Mouse (Mus musculus) embryonic fibroblast, embryonic 13.5 days (primary cell): ENCODE measurements at regions not wholly inside any gene's neighbourhood (a gene's known extent, or its start where the extent isn't known, plus 50 kb on each side); places are given as distances from the start of the nearest gene placed in this dataset.

Source experiments
- H3K27ac ChIP-seq: 2 replicates; pipeline ENCODE4 v1.5.1; 2012; ENCODE audit warnings: low read length, control low read depth, inconsistent platforms; ENCODE audit not compliant: insufficient read depth
- H3K4me1 ChIP-seq: 2 replicates; pipeline ENCODE4 v1.6.1; 2011; ENCODE audit warnings: low read length; ENCODE audit not compliant: control insufficient read depth, insufficient read depth
- H3K4me3 ChIP-seq: 2 replicates; pipeline ENCODE4 v1.5.1; 2011; ENCODE audit warnings: mild to moderate bottlenecking, control low read depth, low read length; ENCODE audit not compliant: insufficient read depth
- CTCF ChIP-seq: IDR thresholded peaks from 2 replicates; pipeline ENCODE4 v1.5.1; 2011; ENCODE audit warnings: mild to moderate bottlenecking, control low read depth, low read length, moderate library complexity, borderline replicate concordance; ENCODE audit not compliant: insufficient read depth
- POLR2A ChIP-seq: IDR thresholded peaks from 2 replicates; pipeline ENCODE4 v1.6.1; 2011; ENCODE audit warnings: low read depth, mild to moderate bottlenecking, control low read depth, low read length, moderate library complexity

GRCm38 (mm10) chr8:113364181-113364580 is 271.2 kb upstream of the Mon1b start:
- no peak for TF ChIP-seq POLR2A
- TF ChIP-seq CTCF: no peak
- Histone ChIP-seq H3K27ac (no peak overlapping the region), H3K4me1 (no peaks in the 10 kb centered on the region), H3K4me3 (no peak overlapping the region)

DNA sequence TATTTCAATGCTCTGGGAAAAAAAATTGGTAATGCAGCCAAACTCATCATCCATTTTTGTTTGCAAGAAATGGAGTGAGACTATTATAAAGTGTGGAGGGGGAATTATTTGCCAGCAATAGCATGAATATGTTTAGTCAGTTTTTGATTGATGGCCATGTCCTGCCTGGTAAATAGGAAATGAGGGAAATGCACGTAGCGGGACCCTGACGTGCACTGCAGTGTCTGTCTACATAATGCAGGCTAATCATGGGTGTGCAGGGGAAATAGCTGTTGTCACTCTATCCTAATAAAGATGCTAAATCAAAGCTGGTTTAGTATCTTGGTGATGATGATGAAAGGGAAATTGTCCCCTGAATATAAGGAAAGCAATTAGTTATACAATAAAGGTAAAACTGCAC is 251.9 kb upstream of the Mon1b start:
- no peak overlapping the region for H3K27ac ChIP-seq
- H3K4me3 ChIP-seq: no peak overlapping the region
- TF ChIP-seq CTCF (no peak), POLR2A (no peak)
- H3K4me1 ChIP-seq: no peaks in the 10 kb centered on the region

DNA sequence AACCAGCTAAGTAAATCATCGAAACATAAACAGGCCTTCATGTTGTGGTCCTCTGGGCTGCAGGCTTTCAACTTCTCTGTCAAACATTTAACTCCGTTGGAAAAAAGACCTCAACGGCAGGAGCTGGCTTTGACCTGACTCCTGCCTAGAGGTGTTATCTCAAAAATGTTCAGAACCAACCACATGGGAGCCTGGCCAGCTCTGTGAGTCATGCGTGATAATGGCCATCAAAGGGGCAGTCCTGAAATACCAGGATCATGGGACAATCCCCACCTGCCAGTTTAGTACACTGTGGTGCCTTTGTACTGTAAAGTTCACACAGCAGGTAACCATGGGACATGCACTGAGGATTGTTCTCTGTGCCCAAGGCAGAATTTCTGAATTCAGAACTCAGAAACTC is 251.4 kb upstream of the Mon1b start:
- Histone ChIP-seq H3K4me3 (no peak overlapping the region), H3K27ac (no peak overlapping the region), H3K4me1 (no peaks in the 10 kb centered on the region)
- no peak for TF ChIP-seq CTCF
- TF ChIP-seq POLR2A: no peak

DNA sequence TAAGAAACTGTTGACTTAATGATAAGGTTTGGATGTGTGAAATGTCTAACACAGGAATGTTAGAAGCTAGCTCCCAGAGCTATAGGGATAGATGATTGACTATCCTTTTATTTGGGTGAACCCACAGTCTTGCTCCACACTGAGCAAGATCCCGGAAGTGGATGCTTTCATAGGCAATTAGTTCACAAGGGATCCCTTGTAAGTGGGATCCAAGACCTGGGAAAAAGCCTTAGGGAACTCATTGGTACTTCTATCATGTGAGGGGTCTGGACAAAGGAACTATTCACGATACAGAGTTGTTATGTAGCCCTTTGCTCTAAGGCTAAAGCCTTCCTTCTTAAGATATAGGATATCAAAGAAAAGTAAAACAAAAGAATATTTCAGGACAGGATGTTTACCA is 245.9 kb upstream of the Mon1b start:
- Histone ChIP-seq H3K4me3 (no peak overlapping the region), H3K4me1 (no peaks in the 10 kb centered on the region), H3K27ac (no peak overlapping the region)
- TF ChIP-seq POLR2A (no peak), CTCF (no peak)

DNA sequence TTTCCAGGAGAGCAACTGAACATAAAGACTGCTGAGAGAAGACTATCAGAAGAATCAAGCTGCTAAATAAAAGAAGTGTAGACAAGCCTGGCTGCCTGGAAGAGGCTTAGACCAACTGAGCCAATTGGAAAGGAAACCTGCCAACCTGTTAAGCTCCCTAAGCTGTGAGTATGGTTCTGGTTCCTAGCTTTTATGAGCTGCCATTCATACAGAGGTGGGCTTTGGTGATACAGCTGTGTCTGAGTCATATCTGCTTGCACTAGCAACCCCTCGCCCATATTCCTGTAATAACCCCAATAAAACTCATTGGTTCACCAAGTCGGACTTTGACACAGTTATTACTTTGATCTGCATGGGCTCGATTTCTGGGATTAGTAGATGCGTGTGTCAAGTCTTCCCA is 245.3 kb upstream of the Mon1b start:
- H3K4me1 ChIP-seq: no peaks in the 10 kb centered on the region
- TF ChIP-seq POLR2A: no peak
- no peak overlapping the region for H3K4me3 ChIP-seq
- H3K27ac ChIP-seq: no peak overlapping the region

DNA sequence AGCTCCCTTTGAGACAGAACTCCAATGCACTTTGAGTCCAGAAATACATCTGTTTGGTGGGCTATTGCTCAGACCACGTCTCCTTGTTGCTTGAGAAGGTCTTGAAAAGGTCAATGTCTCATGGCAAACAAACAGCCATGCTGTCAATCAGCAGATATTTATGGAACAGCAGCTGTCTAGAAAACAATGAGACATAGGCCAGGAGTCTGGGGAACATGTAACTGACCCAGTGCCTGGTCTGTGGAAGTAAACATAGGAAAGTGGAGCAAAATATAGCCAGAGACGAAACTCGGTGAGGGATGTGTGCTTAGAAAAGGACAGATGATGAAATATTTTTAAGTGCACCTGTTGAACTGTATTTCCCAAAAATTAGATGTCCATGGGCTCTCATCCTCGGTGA is 241.1 kb upstream of the Mon1b start:
- no peaks in the 10 kb centered on the region for H3K4me1 ChIP-seq
- H3K4me3 ChIP-seq: no peak overlapping the region
- TF ChIP-seq POLR2A: no peak
- no peak for TF ChIP-seq CTCF
- no peak overlapping the region for H3K27ac ChIP-seq

- Histone ChIP-seq H3K27ac (no peak overlapping the region), H3K4me3 (no peak overlapping the region), H3K4me1 (no peaks in the 10 kb centered on the region)
- no peak for TF ChIP-seq CTCF
- no peak for TF ChIP-seq POLR2A
Measured at GRCm38 (mm10) chr8:113405158-113405557, 230.2 kb upstream of the Mon1b start.

- no peak for TF ChIP-seq CTCF
- no peak for TF ChIP-seq POLR2A
- Histone ChIP-seq H3K4me3 (no peak overlapping the region), H3K4me1 (no peaks in the 10 kb centered on the region), H3K27ac (no peak overlapping the region)
Measured at GRCm38 (mm10) chr8:113419352-113419751, 216.0 kb upstream of the Mon1b start.

GRCm38 (mm10) chr8:113422651-113423050 is 212.7 kb upstream of the Mon1b start:
- TF ChIP-seq CTCF: no peak
- no peak for TF ChIP-seq POLR2A
- H3K27ac ChIP-seq: no peak overlapping the region

DNA sequence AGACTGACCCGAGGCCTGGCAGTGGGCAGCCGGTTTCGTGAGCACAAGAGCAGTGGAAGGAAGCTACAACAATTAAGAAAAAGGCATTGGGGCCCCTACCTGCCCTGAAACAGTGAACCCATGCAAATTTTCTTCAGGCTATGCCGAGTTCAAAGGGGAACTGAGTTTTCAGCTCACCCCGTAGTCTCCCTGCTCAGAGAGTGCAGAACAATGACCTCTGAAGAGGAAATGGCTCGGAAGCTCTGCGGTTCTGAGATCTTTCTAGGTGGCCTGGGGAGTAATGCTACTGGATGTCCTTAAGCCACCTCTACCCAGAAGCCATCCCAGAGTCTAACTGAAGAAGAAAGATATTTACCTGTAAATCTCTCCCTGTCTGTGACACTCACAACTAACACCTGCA is 196.3 kb upstream of the Mon1b start:
- H3K4me1 ChIP-seq: no peaks in the 10 kb centered on the region
- TF ChIP-seq POLR2A (no peak), CTCF (no peak)
- H3K27ac ChIP-seq: no peak overlapping the region
- no peak overlapping the region for H3K4me3 ChIP-seq

More at GRCm38 (mm10) chr8:113422651-113423050, 212.7 kb upstream of the Mon1b start:
- no peak overlapping the region for H3K4me3 ChIP-seq
- H3K4me1 ChIP-seq: no peaks in the 10 kb centered on the region

DNA sequence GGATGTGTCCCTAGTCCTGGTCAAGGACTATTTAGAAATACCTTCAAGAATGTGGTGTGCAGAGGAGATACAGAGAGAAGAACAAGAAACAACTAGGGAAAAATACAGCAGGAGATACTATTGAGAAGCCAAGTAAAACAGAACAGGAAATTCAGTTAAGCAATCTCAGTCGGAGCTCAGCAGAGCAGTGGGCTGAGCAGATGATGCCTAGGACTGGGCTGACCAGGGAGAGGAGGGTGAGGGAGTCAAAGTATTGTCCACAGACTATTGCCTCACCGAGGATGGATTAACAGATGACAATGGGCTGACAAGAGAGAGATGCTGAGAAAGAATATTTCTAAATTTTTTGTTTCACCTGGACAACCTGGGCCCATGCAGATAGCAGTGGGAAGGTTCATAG is 181.4 kb upstream of the Mon1b start:
- Histone ChIP-seq H3K4me3 (no peak overlapping the region), H3K4me1 (no peaks in the 10 kb centered on the region), H3K27ac (no peak overlapping the region)
- TF ChIP-seq POLR2A (no peak), CTCF (no peak)
